Mouse (Mus musculus): ENCODE results near the gene Foxd1. TPM values are rescaled to one million over a fixed set of nuclear protein-coding genes. Genes with fewer than 3 reads are reported as not detected.
A peak's percentile ranks its signal among the peaks of the same experiment; 100 is the strongest.

Gene Foxd1
- total RNA-seq (2015; ENCODE audit: low replicate concordance), result not detected in 2 replicates
- total RNA-seq (2017; ENCODE audit: low replicate concordance), result not detected in 2 replicates

DNA sequence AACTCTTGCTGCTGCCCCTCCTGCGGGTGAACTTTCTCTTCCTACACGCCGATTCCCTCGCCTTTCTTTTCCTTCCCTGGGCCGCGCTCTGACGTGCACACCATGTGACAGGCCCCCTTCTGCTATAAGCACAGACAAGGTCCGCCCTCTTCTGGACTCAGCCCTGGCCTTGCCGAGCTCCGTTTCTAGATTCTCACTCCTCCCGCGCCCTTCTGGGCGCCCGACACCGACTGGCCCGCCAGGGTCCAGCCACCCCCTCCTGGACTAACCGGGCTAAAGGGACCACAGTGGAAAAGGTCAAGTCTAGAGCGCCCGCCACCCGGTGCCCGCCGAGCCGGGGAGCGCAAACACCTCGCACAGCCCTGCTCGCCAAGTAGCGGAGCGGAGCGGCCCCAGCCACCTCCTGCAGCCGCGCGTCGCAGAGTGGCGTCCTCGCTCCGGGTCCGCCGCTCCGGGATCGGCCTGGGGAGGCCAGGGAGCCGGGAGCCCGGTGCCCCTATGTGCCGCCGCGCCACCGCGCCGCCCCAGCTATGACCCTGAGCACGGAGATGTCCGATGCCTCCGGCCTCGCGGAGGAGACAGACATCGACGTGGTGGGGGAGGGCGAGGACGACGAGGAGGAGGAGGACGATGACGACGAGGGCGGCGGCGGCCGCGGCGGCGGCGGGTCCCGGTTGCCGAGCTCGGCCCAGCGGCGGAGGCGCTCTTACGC is at the start of gene Foxd1:
Foxd1 (plus strand) TSS at position 153 of the 712 bp plus-strand sequence.
- ATAC-seq (replicated peaks; ENCODE audit: low FRiP score, poor library complexity, severe bottlenecking), result no peak

DNA sequence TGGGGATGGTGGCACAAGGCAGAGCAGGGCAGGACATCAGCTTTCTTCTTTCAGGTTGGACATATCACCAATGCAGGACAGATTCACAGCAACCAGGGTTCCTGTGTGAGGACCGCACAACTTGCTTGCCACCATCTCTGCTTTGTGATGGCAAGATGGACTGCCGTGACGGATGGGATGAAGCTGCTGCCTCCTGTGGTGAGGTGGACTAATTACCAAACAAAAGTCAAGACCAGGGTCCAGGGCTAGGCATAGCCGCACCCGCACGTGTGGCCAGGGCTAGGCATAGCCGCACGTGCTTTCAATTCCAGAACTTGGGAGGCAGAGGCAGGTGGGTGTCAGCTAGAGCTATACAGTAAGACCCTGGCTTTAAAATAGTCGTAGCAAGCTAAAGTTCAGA is 48.8 kb upstream of the Foxd1 start:
- ATAC-seq (replicated peaks; ENCODE audit: low FRiP score, poor library complexity, severe bottlenecking), result no peak

DNA sequence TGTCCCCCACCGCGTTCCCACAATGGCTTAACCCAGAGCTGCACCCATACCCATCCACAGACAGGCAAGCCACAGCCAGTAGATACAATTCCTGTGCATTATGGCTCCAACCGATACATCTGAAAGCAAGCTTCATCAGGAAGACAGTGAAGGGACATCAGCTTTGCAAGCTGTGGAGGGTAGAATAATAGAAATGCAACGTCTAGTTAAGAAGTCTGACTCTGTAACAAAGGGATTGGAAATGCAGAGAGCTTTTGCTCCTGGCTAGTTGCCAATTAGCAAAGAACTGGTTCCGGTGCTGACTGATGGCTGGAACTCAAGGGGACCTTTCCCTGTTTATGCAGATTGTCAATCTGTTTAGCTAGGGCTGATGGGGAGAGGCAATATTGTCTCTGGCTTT is 47.6 kb upstream of the Foxd1 start:
- no peak for ATAC-seq (replicated peaks; ENCODE audit: low FRiP score, poor library complexity, severe bottlenecking)

DNA sequence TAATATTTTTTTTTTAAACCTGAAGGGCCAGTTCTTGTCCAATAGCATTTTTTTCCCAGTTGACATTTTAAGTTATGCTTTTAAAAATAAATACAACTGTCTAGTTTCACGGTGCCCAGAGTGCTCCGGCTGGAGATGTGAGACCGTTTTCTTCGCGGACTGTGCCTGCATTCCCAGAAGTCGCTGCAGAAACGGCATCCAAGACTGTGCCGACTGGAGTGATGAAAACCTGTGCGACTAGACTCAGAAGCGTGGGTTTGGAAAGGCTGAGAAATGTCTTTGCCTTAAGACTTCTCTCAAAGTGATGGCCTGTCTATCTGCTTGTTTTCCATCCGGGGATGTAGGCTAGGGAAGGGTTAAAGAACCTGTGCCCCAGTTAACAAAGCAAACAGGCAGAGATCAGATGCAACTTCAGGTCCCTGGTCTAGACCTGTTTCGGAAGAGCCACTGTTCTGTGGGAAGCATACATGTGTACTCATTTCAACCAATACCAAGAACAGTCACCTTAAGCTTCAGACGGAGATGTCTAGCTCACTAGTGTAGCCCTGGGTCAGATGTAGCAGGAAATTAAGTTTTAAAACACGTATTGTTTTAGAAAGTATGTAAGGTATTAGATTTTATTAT is 47.1 kb upstream of the Foxd1 start:
- ATAC-seq (replicated peaks; ENCODE audit: low FRiP score, poor library complexity, severe bottlenecking), result no peak

DNA sequence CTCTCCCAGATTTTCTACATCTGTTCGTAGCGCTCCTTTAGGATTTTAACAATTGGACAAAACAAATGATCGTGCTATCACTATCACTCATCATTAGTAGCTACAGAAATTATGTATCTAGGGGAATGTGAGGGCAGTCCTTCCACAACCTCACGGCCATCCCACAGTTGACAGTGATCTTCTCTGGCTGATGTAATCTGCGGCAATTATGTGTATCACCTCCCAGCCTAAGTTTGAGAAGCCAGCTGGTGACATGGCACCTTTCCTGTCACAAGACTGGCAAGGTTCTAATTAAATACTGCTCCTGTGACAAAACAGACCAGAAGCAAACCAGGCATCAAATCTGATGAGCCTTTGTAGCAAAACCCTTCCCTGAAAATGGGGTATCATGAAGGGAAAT is 46.0 kb upstream of the Foxd1 start:
- no peak for ATAC-seq (replicated peaks; ENCODE audit: low FRiP score, poor library complexity, severe bottlenecking)

DNA sequence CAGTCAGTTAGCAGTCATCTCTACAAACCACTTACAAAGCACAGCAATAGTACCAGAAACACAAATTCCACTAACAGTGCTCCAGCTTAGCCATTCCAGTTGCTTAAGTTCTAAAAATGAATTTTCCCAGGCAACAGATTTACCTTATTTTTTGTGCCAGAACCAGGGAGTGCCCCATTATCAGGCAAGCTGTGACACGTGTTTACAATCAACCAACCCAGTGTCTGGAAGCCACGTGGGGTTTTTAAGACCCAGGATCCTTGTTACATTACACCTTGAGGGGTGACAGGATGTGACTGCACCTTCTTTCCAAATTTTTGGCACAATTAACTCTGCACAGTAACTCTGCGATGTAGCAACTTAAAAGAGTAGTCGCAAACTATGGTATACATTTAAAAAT is 45.3 kb upstream of the Foxd1 start:
- no peak for ATAC-seq (replicated peaks; ENCODE audit: low FRiP score, poor library complexity, severe bottlenecking)

DNA sequence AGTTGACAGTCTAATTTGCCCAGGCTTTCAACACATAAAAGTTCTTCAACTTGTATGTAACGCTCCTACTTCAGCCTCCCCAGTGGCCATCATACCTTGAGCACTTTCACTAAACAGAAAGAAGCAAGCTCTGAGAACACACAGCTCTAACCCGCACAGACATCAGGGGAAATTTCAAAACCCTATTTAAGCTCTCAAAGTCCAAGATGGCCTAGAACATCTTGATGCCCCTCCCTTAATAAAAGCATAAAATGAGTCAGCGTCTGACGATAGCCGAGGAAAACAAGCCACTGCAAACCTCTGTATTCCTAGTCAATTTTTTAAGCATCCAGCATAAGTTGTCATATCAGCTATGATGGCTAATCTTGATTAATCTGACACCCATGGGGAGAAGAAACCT is 42.4 kb upstream of the Foxd1 start:
- ATAC-seq (replicated peaks; ENCODE audit: low FRiP score, poor library complexity, severe bottlenecking), result no peak

DNA sequence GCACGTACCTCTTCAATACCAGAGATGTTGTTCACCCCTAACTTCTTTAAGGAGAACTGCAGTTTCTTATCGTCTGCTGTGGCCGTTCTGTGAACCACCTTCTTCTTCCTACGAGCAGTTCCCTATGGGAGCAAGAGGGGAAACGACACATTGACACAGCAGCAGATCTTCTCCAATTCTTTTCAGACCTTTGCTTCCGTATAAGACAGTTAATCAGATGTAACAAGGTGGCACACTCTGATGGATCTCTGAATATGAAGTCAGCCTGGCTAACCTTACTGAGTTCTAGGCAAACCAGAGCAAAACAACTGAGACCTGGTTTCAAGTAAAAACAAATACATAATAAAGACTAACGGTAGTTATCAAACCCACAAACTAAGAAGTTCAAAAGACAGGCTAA is 40.4 kb upstream of the Foxd1 start:
- ATAC-seq (replicated peaks; ENCODE audit: low FRiP score, poor library complexity, severe bottlenecking), result no peak

DNA sequence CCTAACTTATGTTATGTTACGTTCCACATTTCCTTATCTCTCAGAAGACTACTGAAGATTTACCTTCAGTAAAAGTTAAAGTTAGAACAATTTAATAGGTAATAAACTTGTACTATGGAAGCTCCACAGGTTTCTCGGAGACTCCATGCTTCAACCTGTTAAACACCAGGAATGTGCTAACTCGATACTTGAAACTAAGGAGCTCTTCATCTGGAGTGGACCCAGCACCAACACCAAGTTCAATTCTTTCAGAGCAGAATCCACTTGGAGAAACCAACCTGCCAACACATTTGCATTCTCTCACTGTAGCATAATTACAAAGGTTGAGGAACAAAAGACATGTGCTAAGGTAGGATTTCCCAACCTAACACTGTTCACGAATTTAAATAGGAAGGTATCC is 38.9 kb upstream of the Foxd1 start:
- no peak for ATAC-seq (replicated peaks; ENCODE audit: low FRiP score, poor library complexity, severe bottlenecking)

DNA sequence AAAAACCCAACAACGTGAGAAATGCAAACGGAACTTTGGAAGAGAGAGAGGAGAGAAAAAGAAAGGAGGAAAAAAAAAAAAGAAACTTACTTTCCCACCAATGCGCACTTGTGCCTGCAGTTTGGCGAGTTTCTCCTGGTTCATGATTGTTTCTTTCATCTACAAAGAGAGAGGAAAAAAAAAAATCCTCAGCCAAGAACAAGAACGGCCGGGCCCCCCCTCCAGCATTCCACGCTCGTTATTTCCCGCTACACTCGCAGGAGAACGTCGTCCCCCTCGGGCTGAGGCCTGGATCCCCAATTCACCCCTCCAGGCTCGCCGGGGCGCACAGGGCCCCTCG is 37.9 kb upstream of the Foxd1 start:
- ATAC-seq (replicated peaks; ENCODE audit: low FRiP score, poor library complexity, severe bottlenecking), result no peak

DNA sequence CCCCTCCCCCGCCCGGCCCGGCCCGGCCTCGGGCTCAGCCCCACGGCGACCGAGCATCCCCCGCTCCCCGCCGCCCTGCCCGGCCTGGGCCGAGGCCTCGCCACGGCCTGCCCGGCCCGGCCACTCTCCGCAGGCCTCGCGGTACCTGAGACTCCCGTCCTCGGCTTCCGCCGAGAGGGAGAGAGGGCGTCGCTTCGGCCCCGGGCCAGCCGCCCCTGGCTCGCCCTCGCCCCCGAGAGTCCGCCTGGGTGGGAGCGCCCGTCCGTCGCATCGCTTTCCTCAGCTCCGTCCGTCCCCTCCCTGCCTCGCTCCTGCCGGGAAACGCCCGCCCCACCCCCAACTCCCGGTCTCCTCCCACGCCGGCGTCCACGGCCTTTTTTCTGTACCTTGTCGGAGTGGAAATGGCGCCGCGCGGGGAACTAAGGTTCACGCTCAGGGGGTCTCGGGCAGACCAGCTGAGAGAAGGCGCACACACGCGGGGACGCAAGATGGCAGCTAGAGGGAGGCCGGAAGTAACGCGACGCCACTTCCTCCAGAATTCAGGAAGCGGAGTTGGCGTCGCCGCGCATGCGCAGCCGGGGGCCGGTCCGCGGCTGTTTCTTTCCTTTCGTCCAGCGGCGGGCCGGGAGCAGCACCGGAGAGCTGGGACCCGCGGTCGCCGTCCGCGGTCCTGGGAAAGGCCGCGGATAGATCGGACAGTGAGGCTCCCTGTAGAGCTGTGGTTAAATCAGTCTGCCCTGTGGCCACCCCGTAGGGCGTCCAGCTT is 37.4 kb upstream of the Foxd1 start, which contains the start of gene Btf3:
Btf3 (minus strand) TSS at position 527 of the 766 bp plus-strand sequence.
- peak; percentile 95 for ATAC-seq (replicated peaks; ENCODE audit: low FRiP score, poor library complexity, severe bottlenecking)

DNA sequence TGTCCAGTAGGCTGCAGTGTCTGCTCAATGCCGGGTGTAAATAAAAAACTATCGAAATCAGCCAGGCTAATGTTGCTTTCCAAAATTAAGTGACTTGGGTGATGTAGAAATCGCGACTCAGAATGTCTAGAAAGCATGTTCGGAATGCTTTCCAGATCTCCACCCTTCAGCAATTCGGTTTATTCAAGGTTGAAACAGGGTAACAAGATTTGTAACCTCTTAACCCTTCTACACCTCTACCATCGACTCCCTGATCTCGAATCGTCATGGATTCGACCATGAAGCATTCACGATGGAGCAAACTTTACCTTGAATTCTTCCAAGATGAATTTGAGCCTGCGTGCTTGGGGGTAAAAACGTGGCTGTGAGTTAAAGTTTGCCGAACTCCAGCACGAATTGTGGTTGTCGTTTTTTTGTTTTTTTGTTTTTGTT is 36.8 kb upstream of the Foxd1 start:
- peak; percentile 62 for ATAC-seq (replicated peaks; ENCODE audit: low FRiP score, poor library complexity, severe bottlenecking)

DNA sequence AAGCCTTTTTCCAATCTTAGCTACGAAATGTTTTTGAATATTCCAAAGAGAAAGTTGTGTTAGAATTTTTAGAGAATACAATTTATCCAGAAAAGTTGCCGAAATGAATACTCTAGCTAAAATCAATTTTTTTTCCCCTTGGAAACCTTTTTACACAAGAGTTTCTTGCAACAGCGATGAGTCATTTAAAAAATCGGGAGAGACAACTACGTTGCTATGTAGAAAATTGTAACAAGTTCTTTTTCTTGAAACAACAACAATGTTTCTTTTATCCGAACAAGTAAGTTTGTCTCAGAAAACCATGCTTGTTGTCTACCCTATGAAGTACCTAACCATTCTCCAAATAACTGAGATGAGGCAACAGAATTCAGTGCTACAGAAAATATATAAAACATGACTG is 36.1 kb upstream of the Foxd1 start:
- no peak for ATAC-seq (replicated peaks; ENCODE audit: low FRiP score, poor library complexity, severe bottlenecking)

DNA sequence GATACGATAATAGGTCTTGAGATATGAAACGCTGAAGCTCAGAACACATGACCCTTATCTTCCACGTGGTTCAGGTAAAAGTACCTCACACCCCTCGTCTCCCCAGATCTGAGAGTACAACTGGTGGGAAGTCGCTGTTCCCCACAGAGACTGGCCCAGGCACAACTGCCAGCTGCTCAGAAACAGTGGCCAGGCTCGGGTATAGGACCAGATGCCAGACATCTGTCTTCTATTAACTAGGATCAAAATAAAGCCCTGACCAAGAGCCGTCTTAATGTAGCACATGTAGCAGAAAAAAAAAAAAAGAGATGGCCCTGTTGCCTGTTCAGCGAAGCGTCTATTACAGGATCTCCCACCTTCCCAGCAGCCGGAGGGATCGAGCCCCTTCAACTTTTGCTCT is 29.0 kb upstream of the Foxd1 start:
- ATAC-seq (replicated peaks; ENCODE audit: low FRiP score, poor library complexity, severe bottlenecking), result no peak

DNA sequence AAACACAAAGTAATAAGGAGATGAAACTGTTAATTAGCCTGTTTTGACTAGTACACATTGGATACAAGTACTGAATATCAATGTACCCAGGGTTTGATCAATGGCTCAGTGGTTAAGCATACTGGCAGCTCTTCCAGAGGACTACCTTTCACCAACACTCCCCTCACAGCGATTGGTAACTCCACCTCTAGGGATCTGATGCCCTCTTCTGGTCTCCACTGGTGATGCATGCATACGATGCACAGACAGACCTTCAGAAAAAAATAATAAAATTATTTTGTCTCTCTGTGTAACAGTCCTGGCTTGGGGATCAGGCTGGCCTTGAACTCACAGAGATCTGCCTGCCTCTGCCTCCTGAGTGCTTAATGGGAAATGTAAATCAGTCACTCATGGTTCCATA is 21.9 kb upstream of the Foxd1 start:
- no peak for ATAC-seq (replicated peaks; ENCODE audit: low FRiP score, poor library complexity, severe bottlenecking)

DNA sequence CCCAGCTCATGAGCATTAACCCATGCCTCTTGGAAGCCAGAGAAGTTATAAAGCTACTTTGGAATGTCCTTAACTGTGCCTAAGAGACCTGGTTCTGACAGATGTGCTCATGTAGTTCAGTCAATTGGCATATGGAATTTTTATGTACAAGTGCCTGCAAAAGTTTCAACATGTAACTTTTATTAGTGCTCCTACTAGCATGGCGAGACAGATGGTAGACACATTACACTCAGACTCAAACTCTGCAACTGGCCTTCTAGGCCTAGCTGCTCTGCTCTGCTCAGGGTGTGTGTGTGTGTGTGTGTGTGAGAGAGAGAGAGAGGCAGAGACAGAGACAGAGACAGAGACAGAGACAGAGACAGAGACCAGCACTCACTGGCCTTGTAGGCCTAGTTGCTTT is 17.8 kb upstream of the Foxd1 start:
- no peak for ATAC-seq (replicated peaks; ENCODE audit: low FRiP score, poor library complexity, severe bottlenecking)

DNA sequence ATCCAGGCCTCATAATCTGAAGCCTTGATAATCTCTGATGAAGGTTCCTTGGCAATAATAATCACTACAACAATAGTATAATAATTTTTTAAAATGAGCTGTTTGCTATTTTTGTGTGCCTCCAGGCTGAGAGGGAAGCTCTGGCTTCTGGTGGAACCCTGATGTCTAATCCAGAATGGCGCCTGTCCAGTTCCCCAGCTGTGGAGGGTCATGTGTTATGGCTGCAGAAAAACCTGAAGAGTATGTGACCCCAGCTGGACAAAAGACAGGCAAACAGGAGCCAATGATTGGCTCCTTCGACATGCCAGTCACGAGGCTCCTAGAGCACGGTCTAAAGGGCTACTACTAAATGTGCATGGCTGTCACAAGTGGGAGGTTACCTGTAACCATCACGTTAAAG is 13.5 kb upstream of the Foxd1 start:
- no peak for ATAC-seq (replicated peaks; ENCODE audit: low FRiP score, poor library complexity, severe bottlenecking)

DNA sequence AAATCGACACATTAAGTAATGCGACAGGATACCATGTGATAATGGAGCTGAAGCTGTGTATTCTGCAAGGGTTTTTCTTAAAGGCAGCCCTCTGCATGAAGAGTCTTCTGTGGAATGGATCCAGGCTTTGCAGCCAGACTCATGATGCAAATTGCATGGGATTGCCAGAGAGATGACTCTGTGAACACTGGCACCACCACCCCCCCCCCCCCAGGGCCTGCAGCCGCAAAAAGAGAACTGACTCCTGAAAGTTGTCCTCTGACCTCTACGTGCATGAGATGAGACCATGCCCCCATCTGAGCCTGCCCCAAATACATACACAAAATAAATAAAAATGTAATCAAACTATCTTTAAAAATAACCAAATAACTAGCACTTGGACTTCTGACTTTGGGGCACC is 4.6 kb upstream of the Foxd1 start:
- ATAC-seq (replicated peaks; ENCODE audit: low FRiP score, poor library complexity, severe bottlenecking), result no peak

DNA sequence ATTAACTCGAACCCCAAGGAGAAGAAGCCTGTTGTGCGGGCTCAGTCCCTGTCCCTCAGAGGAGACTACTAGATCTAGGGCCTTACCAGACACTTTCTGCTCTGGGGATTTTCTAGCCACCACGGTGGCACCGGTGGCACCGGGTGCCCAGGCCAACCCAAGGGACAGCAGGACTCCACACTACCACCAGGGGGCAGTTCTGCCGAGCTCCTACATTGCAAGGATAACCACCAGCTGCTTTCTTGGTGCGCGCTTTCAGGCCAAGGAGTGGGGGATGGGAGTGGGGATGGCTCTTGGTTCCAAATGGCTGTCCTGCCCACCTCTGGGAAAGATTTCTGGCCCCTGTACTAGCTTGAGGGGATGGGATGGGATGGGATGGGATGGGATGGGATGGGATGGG is 2.5 kb upstream of the Foxd1 start:
- no peak for ATAC-seq (replicated peaks; ENCODE audit: low FRiP score, poor library complexity, severe bottlenecking)

DNA sequence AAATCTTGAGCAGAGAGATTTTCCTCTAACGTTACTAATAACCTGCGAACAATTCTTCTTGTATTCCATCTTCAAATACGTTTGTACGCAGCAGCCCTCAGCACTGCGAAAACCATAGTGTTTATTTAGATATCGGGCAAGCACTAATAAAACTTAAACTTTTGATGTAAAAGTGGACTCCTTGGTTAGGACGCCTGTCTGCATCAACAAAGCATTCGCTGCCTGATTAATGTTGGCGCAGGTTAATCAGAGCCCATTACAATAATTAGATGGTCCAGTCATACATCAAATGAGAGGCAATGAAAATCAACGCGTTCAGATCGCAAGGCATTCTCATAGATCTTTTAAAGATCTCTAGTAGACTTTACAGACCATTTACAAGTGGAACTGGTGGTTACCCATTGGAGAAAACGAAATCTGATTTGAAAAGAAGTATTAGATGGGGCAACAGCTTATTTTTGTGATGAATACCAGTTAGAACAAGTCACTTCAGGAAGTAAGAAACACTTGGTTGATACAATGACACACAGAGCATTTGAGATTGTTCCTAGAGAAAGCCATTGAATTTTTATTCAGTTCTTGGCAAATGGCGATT is 1.6 kb upstream of the Foxd1 start:
- no peak for ATAC-seq (replicated peaks; ENCODE audit: low FRiP score, poor library complexity, severe bottlenecking)

DNA sequence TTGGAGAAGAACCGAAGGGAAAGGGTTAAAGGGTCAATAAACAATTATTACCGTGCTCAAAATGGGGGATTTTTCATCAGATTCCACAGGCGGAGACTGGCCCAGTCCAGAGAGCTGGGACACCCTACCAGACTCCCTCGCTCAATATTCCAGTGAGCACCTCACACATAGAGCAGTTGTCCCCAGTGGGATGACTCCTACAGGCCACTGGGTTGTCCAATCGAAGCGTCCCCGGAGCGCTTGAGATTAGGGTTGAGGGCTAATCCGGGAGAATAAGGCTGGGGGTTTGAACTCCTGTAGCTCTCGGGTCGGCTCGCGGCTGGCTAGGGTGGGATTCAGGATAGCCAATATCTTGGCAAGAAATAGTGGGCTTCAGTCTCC is 343 bp upstream of the Foxd1 start:
- no peak for ATAC-seq (replicated peaks; ENCODE audit: low FRiP score, poor library complexity, severe bottlenecking)

All from erythroid progenitor cell, adult 5-6 weeks (primary cell).